Mouse (Mus musculus) G1E (cell line): ENCODE data around the gene Dnase1l3. TPM values are rescaled to one million over a fixed set of nuclear protein-coding genes. Genes with fewer than 3 reads are reported as not detected.

ENCODE experiments used
- ATAC-seq: 2 replicates; pipeline ENCODE4 v1.8.0; 2016; ENCODE audit warnings: mild to moderate bottlenecking; ENCODE audit not compliant: insufficient number of reproducible peaks, poor library complexity, low FRiP score, severe bottlenecking; ENCODE audit errors: extremely low read depth
- DNase-seq: peaks from one replicate; pipeline ENCODE4 v3.0.0; 2012; ENCODE audit warnings: low spot score
- H3K27me3 ChIP-seq: 2 replicates; pipeline ENCODE4 v1.6.1; 2012; ENCODE audit warnings: mild to moderate bottlenecking, low read length, inconsistent platforms; ENCODE audit not compliant: insufficient read depth
- H3K36me3 ChIP-seq: replicated peaks from 2 replicates; pipeline ENCODE3; 2012; ENCODE audit warnings: mild to moderate bottlenecking, inconsistent platforms
- H3K4me1 ChIP-seq: 2 replicates; pipeline ENCODE4 v1.6.1; 2012; ENCODE audit warnings: low read depth, low read length, inconsistent platforms, mixed read lengths; ENCODE audit not compliant: insufficient read depth
- H3K4me3 ChIP-seq: 2 replicates; pipeline ENCODE4 v1.5.1; 2012; ENCODE audit warnings: low read depth, mild to moderate bottlenecking, inconsistent platforms, low read length, moderate library complexity, mixed read lengths
- H3K9me3 ChIP-seq: replicated peaks from 2 replicates; pipeline ENCODE4 v1.6.1; 2012; ENCODE audit warnings: inconsistent platforms
- CTCF ChIP-seq: IDR thresholded peaks from 2 replicates; pipeline ENCODE4 v1.5.1; 2012; ENCODE audit warnings: low read depth, low read length, inconsistent platforms, mixed read lengths
- GATA1 ChIP-seq: IDR thresholded peaks from 2 replicates; pipeline ENCODE4 v1.6.1; 2012; ENCODE audit warnings: borderline replicate concordance, low read length, inconsistent platforms, mixed read lengths
- GATA2 ChIP-seq: IDR thresholded peaks from 2 replicates; pipeline ENCODE4 v1.6.1; 2012; ENCODE audit warnings: low read depth, low read length, inconsistent platforms, borderline replicate concordance
- POLR2AphosphoS5 ChIP-seq: IDR thresholded peaks from 2 replicates; pipeline ENCODE4 v1.6.1; 2012; ENCODE audit warnings: low read depth, low read length, inconsistent platforms; ENCODE audit not compliant: insufficient replicate concordance
- TAL1 ChIP-seq: conservative IDR thresholded peaks from 2 replicates; pipeline ENCODE4 v1.6.1; 2012; ENCODE audit warnings: low read depth, low read length, inconsistent platforms, mixed read lengths
- polyA plus RNA-seq: library from polyadenylated mRNA; stranded (reverse); fragments of >175 nt; gene quantifications from 2 replicates; pipeline ENCODE4 v1.2.3, GENCODE M21; 2012
- total RNA-seq, 2 experiments: library from RNA; stranded (forward) in 1 of 2; stranded (reverse) in 1 of 2; fragments of 200-1000 nt in 1 of 2; fragments of >200 nt in 1 of 2; fragmentation: Nextera tagmentation in 1 of 2; gene quantifications; 2 replicates each; pipeline ENCODE4 v1.2.3; 2014 to 2017

Gene Dnase1l3
- total and polyA plus RNA-seq, 3 experiments = 0.05 TPM; not detected in 2

GRCm38 (mm10) chr14:7975177-7975576, 19.2 kb downstream of the Dnase1l3 start:
- H3K36me3 ChIP-seq = no peaks in the 10 kb centered on the region
- H3K4me3 ChIP-seq = no peak overlapping the region
- no peak for ATAC-seq
- peaks cover 3% of the 10 kb centered on the region; the same call in 1 of the 2 replicates for H3K27me3 ChIP-seq
- no peaks in the 10 kb centered on the region for H3K4me1 ChIP-seq
- TF ChIP-seq TAL1 (no peak), POLR2AphosphoS5 (no peak), GATA1 (no peak), CTCF (no peak), GATA2 (no peak)
- DNase-seq = no peak
- H3K9me3 ChIP-seq = no peaks in the 10 kb centered on the region

- no peaks in the 10 kb centered on the region for H3K9me3 ChIP-seq
- TF ChIP-seq POLR2AphosphoS5 (no peak), GATA1 (no peak), TAL1 (no peak), CTCF (no peak), GATA2 (no peak)
- ATAC-seq (no peak), DNase-seq (no peak)
- no peaks in the 10 kb centered on the region for H3K4me1 ChIP-seq
- no peak overlapping the region for H3K4me3 ChIP-seq
- no peaks in the 10 kb centered on the region for H3K36me3 ChIP-seq
- peaks cover 3% of the 10 kb centered on the region; the same call in 1 of the 2 replicates for H3K27me3 ChIP-seq
Measured at GRCm38 (mm10) chr14:7974643-7975042, 19.7 kb downstream of the Dnase1l3 start.

GRCm38 (mm10) chr14:7971889-7972493, 22.4 kb downstream of the Dnase1l3 start:
- ATAC-seq = no peak
- H3K4me1 ChIP-seq = no peaks in the 10 kb centered on the region
- no peak for DNase-seq
- H3K4me3 ChIP-seq = no peak overlapping the region
- peaks cover 4% of the 10 kb centered on the region for H3K27me3 ChIP-seq
- no peak for TF ChIP-seq GATA1
- TF ChIP-seq GATA2 = no peak
- TF ChIP-seq CTCF = no peak
- TF ChIP-seq TAL1 = no peak
- no peak for TF ChIP-seq POLR2AphosphoS5
- no peaks in the 10 kb centered on the region for H3K9me3 ChIP-seq
- no peaks in the 10 kb centered on the region for H3K36me3 ChIP-seq

- H3K27me3 ChIP-seq = peaks cover 36% of the 10 kb centered on the region
- peak; percentile 13 for DNase-seq
- TF ChIP-seq CTCF (no peak), POLR2AphosphoS5 (no peak), TAL1 (no peak), GATA1 (no peak), GATA2 (no peak)
- H3K4me1 ChIP-seq = no peaks in the 10 kb centered on the region
- H3K4me3 ChIP-seq = no peak overlapping the region
- H3K9me3 ChIP-seq = no peaks in the 10 kb centered on the region
- no peaks in the 10 kb centered on the region for H3K36me3 ChIP-seq
- no peak for ATAC-seq
Measured at GRCm38 (mm10) chr14:7964219-7964889, 30.0 kb downstream of the Dnase1l3 start.

- no peak for TF ChIP-seq GATA1
- TF ChIP-seq TAL1 = no peak
- TF ChIP-seq POLR2AphosphoS5 = no peak
- no peak for TF ChIP-seq CTCF
- TF ChIP-seq GATA2 = no peak
- no peaks in the 10 kb centered on the region for H3K36me3 ChIP-seq
- H3K4me1 ChIP-seq = peaks cover 3% of the 10 kb centered on the region; the same call in 1 of the 2 replicates
- H3K27me3 ChIP-seq = peaks cover 36% of the 10 kb centered on the region
- DNase-seq (no peak), ATAC-seq (no peak)
- no peaks in the 10 kb centered on the region for H3K9me3 ChIP-seq
- no peak overlapping the region for H3K4me3 ChIP-seq
Measured at GRCm38 (mm10) chr14:7963160-7963559, 31.2 kb downstream of the Dnase1l3 start.

GRCm38 (mm10) chr14:7962626-7963025, 31.7 kb downstream of the Dnase1l3 start:
- TF ChIP-seq GATA1 = no peak
- TF ChIP-seq GATA2 = no peak
- no peak for TF ChIP-seq POLR2AphosphoS5
- TF ChIP-seq TAL1 = no peak
- no peak for TF ChIP-seq CTCF
- Histone ChIP-seq H3K36me3 (no peaks in the 10 kb centered on the region), H3K9me3 (no peaks in the 10 kb centered on the region), H3K27me3 (peaks cover 36% of the 10 kb centered on the region), H3K4me3 (no peak overlapping the region), H3K4me1 (peaks cover 7% of the 10 kb centered on the region; the same call in 1 of the 2 replicates)
- DNase-seq = no peak
- ATAC-seq = no peak

- no peak for DNase-seq
- Histone ChIP-seq H3K27me3 (peaks cover 32% of the 10 kb centered on the region), H3K4me3 (no peak overlapping the region), H3K4me1 (peaks cover 8% of the 10 kb centered on the region; the same call in 1 of the 2 replicates), H3K9me3 (no peaks in the 10 kb centered on the region), H3K36me3 (no peaks in the 10 kb centered on the region)
- TF ChIP-seq GATA1 = no peak
- TF ChIP-seq POLR2AphosphoS5 = no peak
- TF ChIP-seq CTCF = no peak
- TF ChIP-seq GATA2 = no peak
- TF ChIP-seq TAL1 = no peak
- ATAC-seq = no peak
Measured at GRCm38 (mm10) chr14:7961714-7962113, 32.7 kb downstream of the Dnase1l3 start.
